Mouse (Mus musculus) bone marrow, adult 2 months (tissue): ENCODE results near the gene Treml2. TPM values are rescaled to one million over a fixed set of nuclear protein-coding genes. Genes with fewer than 3 reads are reported as not detected.
A peak's percentile ranks its signal among the peaks of the same experiment; 100 is the strongest.
"Not testable (repeated sequence)": the region's sequence is repeated elsewhere in the genome, so short reads cannot be mapped to it uniquely, and the experiment has no call there.

Experiments used
- H3K27ac ChIP-seq: fragments of 200-500 bp; 2 replicates; pipeline ENCODE4 v1.5.1; 2012; ENCODE audit warnings: low read depth, mild to moderate bottlenecking, control low read depth, inconsistent platforms, low read length; ENCODE audit not compliant: control insufficient read depth, poor library complexity, insufficient read depth
- H3K4me1 ChIP-seq: fragments of 200-500 bp; 2 replicates; pipeline ENCODE4 v1.6.1; 2011; ENCODE audit warnings: low read length; ENCODE audit not compliant: control insufficient read depth, insufficient read depth
- H3K4me3 ChIP-seq: fragments of 200-500 bp; replicated peaks from 2 replicates; pipeline ENCODE3; 2011; ENCODE audit warnings: mild to moderate bottlenecking, low read depth, low read length, control low read depth; ENCODE audit not compliant: control insufficient read depth
- CTCF ChIP-seq: fragments of 200-500 bp; IDR thresholded peaks from 2 replicates; pipeline ENCODE4 v1.5.1; 2011; ENCODE audit warnings: low read length, control low read depth; ENCODE audit not compliant: control insufficient read depth, insufficient read depth
- POLR2A ChIP-seq: fragments of 200-500 bp; IDR thresholded peaks from 2 replicates; pipeline ENCODE4 v1.6.1; 2011; ENCODE audit warnings: low read depth, mild to moderate bottlenecking, control low read depth, low read length, borderline replicate concordance; ENCODE audit not compliant: control insufficient read depth
- WGBS: fragments of 180-500 bp; shearing (Covaris S2); methylation state at CpG from one replicate; pipeline ENCODE4 v1.1.7; 2018; 5-methylcytosine and 5-hydroxymethylcytosine counted together
- polyA plus RNA-seq: library from polyadenylated mRNA; stranded (reverse); fragments of >200 nt; gene quantifications from 2 replicates; pipeline ENCODE4 v1.2.4, GENCODE M21; 2011; ENCODE audit warnings: low replicate concordance; ENCODE audit not compliant: missing spikeins, insufficient read depth, insufficient read length

Treml2 gene
- polyA plus RNA-seq, 1 experiment, result 152 TPM

GRCm38 (mm10) chr17:48300199-48300598, 901 bp downstream of the Treml2 start:
- WGBS, result 1% methylated on average over 7 of the region's 7 CpGs
- peak; percentile 28; the same call in 1 of the 2 replicates for TF ChIP-seq CTCF
- peak; percentile 83 for TF ChIP-seq POLR2A
- H3K4me3 ChIP-seq, result peak overlapping the region; percentile 96
- H3K27ac ChIP-seq, result peak overlapping the region; percentile 96
- H3K4me1 ChIP-seq, result peaks cover 3% of the 10 kb centered on the region; the same call in 1 of the 2 replicates

DNA sequence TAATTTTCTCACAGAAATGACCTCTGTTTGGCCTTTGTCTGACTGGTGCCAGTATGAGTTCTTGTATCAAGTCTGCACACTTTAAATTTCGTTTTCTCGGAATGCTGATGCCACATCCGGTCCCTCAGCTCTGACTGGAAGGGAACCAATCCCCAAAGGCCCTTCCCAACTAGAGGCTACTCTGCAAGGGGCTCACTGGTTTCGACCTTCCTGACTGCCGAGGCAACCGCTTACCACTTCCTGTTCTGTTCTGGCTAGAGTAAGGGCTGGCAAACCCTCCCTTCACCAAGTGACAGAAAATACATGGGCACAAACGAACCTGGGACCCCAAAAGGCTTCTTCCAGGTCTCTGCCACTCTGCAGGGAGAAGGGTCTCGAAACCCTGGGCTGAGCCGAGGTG, 1.6 kb downstream of the Treml2 start:
- WGBS, result under 1% methylated on average over 9 of the region's 9 CpGs
- Histone ChIP-seq H3K27ac (peak overlapping the region; percentile 96), H3K4me1 (peaks cover 3% of the 10 kb centered on the region; the same call in 1 of the 2 replicates), H3K4me3 (peak overlapping the region; percentile 96)
- no peak for TF ChIP-seq POLR2A
- TF ChIP-seq CTCF, result no peak

DNA sequence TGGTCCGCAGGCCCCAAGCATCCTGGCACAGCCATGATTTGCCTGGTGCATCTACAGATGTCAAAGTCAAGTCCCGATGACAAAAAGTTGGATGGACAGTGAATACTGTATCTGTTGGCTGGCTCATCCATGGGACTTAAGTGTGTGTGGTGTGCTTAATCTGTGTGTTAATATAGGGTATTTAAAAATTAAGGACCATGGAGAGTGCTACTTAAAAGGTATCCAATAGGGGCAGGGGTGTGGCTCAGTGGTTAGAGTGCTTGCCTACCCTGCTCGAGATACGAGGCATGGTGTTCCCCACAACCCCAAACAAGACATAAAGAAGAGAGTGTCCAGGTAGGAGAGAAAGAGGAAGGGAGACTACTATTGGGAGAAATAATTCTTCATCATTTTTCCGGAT, 2.5 kb downstream of the Treml2 start:
- H3K27ac ChIP-seq, result no peak overlapping the region
- H3K4me1 ChIP-seq, result peaks cover 3% of the 10 kb centered on the region; the same call in 1 of the 2 replicates
- peak overlapping the region; percentile 44 for H3K4me3 ChIP-seq
- TF ChIP-seq POLR2A (no peak), CTCF (no peak)
- 48% methylated on average over 5 of the region's 5 CpGs for WGBS

GRCm38 (mm10) chr17:48312124-48312523, 12.8 kb downstream of the Treml2 start:
- H3K4me1 ChIP-seq, result peaks cover 4% of the 10 kb centered on the region; the same call in 1 of the 2 replicates
- WGBS, result 47% methylated on average over 2 of the region's 2 CpGs
- TF ChIP-seq CTCF (no peak), POLR2A (no peak)
- no peak overlapping the region for H3K27ac ChIP-seq
- no peak overlapping the region for H3K4me3 ChIP-seq

DNA sequence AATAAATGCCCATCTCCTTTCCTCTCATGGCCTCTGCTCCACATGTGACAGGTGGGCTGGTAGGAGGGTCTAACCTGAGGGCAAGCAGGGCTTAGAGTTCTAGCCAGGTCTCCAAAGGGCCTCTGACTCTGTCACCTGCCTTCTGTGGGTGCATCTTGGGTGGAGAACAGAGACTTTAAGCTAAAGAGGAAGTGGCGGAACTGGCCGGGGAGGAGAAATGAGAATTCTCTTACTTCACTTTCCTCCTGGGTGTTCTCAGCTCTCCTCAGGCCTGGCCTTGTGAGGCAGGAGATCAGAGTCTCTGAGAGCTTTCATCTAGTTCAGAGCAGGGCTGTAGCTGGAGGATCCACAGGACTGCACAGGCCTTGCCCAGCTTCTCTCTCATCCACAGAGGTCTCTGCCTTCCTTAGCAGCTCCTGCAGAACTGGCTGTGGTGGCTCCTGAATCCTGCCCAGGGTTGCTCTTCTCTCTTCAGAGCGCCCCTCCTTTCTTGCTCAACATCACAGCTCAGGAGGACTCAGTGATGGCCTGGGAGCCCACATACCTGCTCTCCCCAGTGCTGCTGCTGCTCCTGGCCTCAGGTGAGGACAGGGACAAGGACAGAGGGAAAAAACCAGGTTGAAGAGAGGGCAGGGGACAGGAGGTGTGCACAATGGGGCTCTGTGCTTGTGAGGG, 16.7 kb downstream of the Treml2 start, which contains the start of gene B430306N03Rik:
Gene B430306N03Rik, plus strand, starts transcription at position 237 of the 675 bp plus-strand sequence.
- peak within 1 kb of the TSS; percentile 90 for H3K27ac ChIP-seq
- peak within 1 kb of the TSS; percentile 63 for H3K4me3 ChIP-seq
- H3K4me1 ChIP-seq, result not testable (repeated sequence)

DNA sequence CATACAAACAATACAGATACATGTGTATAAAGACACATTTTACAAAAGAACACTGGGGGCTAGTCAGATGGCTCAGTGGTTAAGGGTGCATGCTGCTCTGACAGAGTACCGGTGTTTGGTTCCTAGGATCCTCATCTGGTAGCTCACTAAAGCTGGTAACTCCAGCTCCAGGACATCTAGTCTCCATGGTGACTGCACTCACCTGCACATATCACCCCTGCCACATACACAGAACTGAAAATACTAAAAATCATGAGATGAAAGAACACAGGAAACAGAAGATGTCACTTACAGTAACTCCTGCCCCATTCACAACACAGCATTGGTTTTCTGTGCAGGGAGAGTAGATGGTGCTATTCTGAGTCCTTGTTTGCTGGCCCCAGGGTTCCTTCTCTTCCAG, 19.4 kb downstream of the Treml2 start:
- H3K27ac ChIP-seq, result no peak overlapping the region
- WGBS, result 90% methylated on average over 1 of the region's 1 CpGs
- H3K4me1 ChIP-seq, result peaks cover 1% of the 10 kb centered on the region; the same call in 1 of the 2 replicates
- no peak for TF ChIP-seq CTCF
- TF ChIP-seq POLR2A, result no peak
- H3K4me3 ChIP-seq, result peak overlapping the region; percentile 21

More for the DNA sequence above, 16.7 kb downstream of the Treml2 start, which contains the start of gene B430306N03Rik:
- WGBS, result 14% methylated on average over 3 of the region's 3 CpGs

DNA sequence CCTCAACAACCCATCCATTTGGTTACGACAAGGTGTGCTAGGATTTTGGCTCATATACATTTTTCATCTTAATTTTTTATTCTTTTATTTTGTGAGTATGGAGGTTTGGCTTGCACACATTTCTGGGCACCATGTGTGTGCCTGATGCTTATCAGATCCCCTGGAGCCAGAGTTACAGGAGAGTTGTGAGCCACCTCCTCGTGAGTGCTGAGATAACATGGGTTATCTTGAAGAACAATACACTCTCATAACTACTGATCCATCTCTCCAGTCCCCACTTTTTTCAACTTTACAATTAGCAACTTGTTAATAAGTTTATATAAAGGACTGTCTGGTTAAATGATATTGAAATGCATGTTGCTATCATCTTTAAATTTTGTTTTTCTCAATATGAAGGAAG, 22.0 kb downstream of the Treml2 start:
- no peak for TF ChIP-seq CTCF
- no peak for TF ChIP-seq POLR2A
- WGBS, result 71% methylated on average over 2 of the region's 2 CpGs
- H3K27ac ChIP-seq, result no peak overlapping the region
- H3K4me3 ChIP-seq, result no peak overlapping the region
- H3K4me1 ChIP-seq, result peaks cover 7% of the 10 kb centered on the region; the same call in 1 of the 2 replicates

DNA sequence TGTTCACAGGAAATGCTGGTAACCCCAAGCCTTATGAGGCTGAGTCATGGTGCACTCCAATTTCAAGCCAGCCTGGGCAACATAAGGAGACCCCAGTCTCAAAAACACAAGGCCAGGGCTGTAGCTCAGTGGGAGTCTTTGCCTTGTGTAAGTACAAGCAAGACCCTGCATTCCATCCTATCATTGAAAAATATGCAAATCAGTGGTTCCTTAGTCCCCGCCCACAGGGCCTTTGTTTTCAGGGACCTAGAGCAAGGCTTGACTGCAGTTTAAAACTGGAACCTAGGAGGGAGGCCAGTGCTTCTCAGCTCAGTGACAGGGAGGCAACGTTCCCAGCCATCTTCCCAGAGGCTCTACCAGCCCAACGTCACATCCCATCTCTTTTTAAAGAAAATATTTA, 23.9 kb downstream of the Treml2 start:
- Histone ChIP-seq H3K4me3 (no peak overlapping the region), H3K4me1 (peaks cover 7% of the 10 kb centered on the region; the same call in 1 of the 2 replicates), H3K27ac (peak overlapping the region; percentile 34)
- TF ChIP-seq POLR2A, result no peak
- no peak for TF ChIP-seq CTCF
- WGBS, result 69% methylated on average over 3 of the region's 3 CpGs
